Mouse (Mus musculus): ENCODE measurements at regions not wholly inside any gene's neighbourhood (a gene's known extent, or its start where the extent isn't known, plus 50 kb on each side); places are given as distances from the start of the nearest gene placed in this dataset.

DNA sequence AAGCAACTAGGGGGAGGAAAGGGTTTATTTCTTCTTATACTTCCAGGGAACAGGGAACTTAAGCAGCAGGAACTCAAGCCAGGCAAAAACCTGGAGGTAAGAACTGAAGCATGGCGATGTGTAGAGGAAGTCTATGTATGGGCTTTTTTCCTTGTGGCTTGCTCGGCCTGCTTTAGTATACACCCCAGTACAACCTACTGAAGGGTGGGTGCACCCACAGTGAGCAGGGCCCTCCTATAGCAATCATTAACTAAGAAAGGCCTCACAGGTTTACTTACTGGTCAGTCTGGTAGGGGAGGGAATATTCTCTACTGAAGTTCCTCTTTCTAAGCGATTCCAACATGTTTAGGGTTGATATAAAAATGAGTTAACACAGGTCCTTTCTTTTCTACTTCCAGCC lies 197.9 kb downstream of the Rnd3 start:
- TF ChIP-seq CTCF (IDR thresholded peaks at IDR 0.05; ENCODE audit: insufficient read depth, low read depth, low read length): no peak
- TF ChIP-seq POLR2A (IDR thresholded peaks at IDR 0.05; ENCODE audit: insufficient read depth, low read depth, low read length): no peak
